Mouse (Mus musculus) liver, embryonic 13.5 days (tissue): ENCODE data around the gene Trak2. TPM values are rescaled to one million over a fixed set of nuclear protein-coding genes. Genes with fewer than 3 reads are reported as not detected.
"Not testable (repeated sequence)": the region's sequence is repeated elsewhere in the genome, so short reads cannot be mapped to it uniquely, and the experiment has no call there.

Experiments used
- ATAC-seq: fragments of 200-750 bp; cut with Nextera tagmentation; 2 replicates; pipeline ENCODE4 v1.8.0; 2017; ENCODE audit warnings: low read depth, mild to moderate bottlenecking, moderate number of reproducible peaks, moderate library complexity
- DNase-seq: peaks from one replicate; pipeline ENCODE4 v3.0.0; 2022
- H3K27ac ChIP-seq: fragments of 300-500 bp; sonication (generic); 2 replicates; pipeline ENCODE4 v1.5.1; 2015; ENCODE audit warnings: moderate library complexity, mild to moderate bottlenecking, inconsistent platforms
- H3K27me3 ChIP-seq: fragments of 300-500 bp; sonication (generic); 2 replicates; pipeline ENCODE4 v1.6.1; 2015; ENCODE audit warnings: mild to moderate bottlenecking, inconsistent platforms
- H3K36me3 ChIP-seq: fragments of 300-500 bp; sonication (generic); 2 replicates; pipeline ENCODE4 v1.6.1; 2015; ENCODE audit warnings: mild to moderate bottlenecking, inconsistent platforms
- H3K4me1 ChIP-seq: fragments of 300-500 bp; sonication (generic); replicated peaks from 2 replicates; pipeline ENCODE4 v1.6.1; 2015; ENCODE audit warnings: inconsistent platforms
- H3K4me2 ChIP-seq: fragments of 300-500 bp; sonication (generic); 2 replicates; pipeline ENCODE4 v1.6.1; 2015; ENCODE audit warnings: inconsistent platforms, mild to moderate bottlenecking, moderate library complexity
- H3K4me3 ChIP-seq: fragments of 300-500 bp; sonication (generic); replicated peaks from 2 replicates; pipeline ENCODE4 v1.5.1; 2015; ENCODE audit warnings: mild to moderate bottlenecking, inconsistent platforms
- H3K9ac ChIP-seq: fragments of 300-500 bp; sonication (generic); 2 replicates; pipeline ENCODE4 v1.6.1; 2015; ENCODE audit warnings: mild to moderate bottlenecking, inconsistent platforms
- H3K9me3 ChIP-seq: fragments of 300-500 bp; sonication (generic); replicated peaks from 2 replicates; pipeline ENCODE4 v1.6.1; 2016; ENCODE audit warnings: inconsistent platforms
- WGBS: fragments of 180-500 bp; shearing (Covaris S2); methylation state at CpG from one replicate; pipeline ENCODE4 v1.1.7; 2015; ENCODE audit not compliant: insufficient replicate concordance; 5-methylcytosine and 5-hydroxymethylcytosine counted together
- polyA plus RNA-seq: library from polyadenylated mRNA; unstranded; fragments of >200 nt; fragmentation: Nextera tagmentation; extraction: Ambion mirVana; gene quantifications from 2 replicates; pipeline ENCODE4 v1.2.1, GENCODE M21; 2015

Gene Trak2
- polyA plus RNA-seq, 1 experiment from 2014 or later: 41.5 TPM

- Histone ChIP-seq H3K36me3 (peaks cover 37% of the 10 kb centered on the region), H3K4me3 (no peak overlapping the region), H3K27ac (no peak overlapping the region), H3K27me3 (no peaks in the 10 kb centered on the region), H3K9ac (no peak overlapping the region), H3K4me2 (no peak overlapping the region), H3K9me3 (no peaks in the 10 kb centered on the region), H3K4me1 (no peaks in the 10 kb centered on the region)
- 94% methylated on average over 10 of the region's 10 CpGs for WGBS
- no peak for DNase-seq
- no peak for ATAC-seq
Measured at GRCm38 (mm10) chr1:58936746-58937605, 36.3 kb downstream of the Trak2 start.

- Histone ChIP-seq H3K4me2 (no peak overlapping the region), H3K36me3 (peaks cover 54% of the 10 kb centered on the region), H3K9ac (no peak overlapping the region), H3K4me1 (no peaks in the 10 kb centered on the region), H3K27ac (no peak overlapping the region), H3K9me3 (no peaks in the 10 kb centered on the region), H3K27me3 (no peaks in the 10 kb centered on the region), H3K4me3 (no peak overlapping the region)
- DNase-seq: no peak
- WGBS: 90% methylated on average over 5 of the region's 5 CpGs
- ATAC-seq: no peak
Measured at GRCm38 (mm10) chr1:58926664-58927063, 46.6 kb downstream of the Trak2 start.

GRCm38 (mm10) chr1:58917566-58917965 is 55.7 kb downstream of the Trak2 start:
- DNase-seq (no peak), ATAC-seq (no peak)
- no peak overlapping the region for H3K9ac ChIP-seq
- H3K27ac ChIP-seq: no peak overlapping the region
- no peaks in the 10 kb centered on the region for H3K27me3 ChIP-seq
- no peaks in the 10 kb centered on the region for H3K4me1 ChIP-seq
- H3K9me3 ChIP-seq: no peaks in the 10 kb centered on the region
- peaks cover 97% of the 10 kb centered on the region for H3K36me3 ChIP-seq
- no peak overlapping the region for H3K4me2 ChIP-seq
- WGBS: 81% methylated on average over 6 of the region's 6 CpGs
- no peak overlapping the region for H3K4me3 ChIP-seq

GRCm38 (mm10) chr1:58909636-58910272 is 63.5 kb downstream of the Trak2 start:
- no peaks in the 10 kb centered on the region for H3K4me1 ChIP-seq
- 93% methylated on average over 12 of the region's 12 CpGs for WGBS
- H3K9me3 ChIP-seq: no peaks in the 10 kb centered on the region
- H3K4me3 ChIP-seq: no peak overlapping the region
- H3K4me2 ChIP-seq: no peak overlapping the region
- H3K27me3 ChIP-seq: no peaks in the 10 kb centered on the region
- peaks cover 97% of the 10 kb centered on the region for H3K36me3 ChIP-seq
- ATAC-seq: no peak
- no peak overlapping the region for H3K27ac ChIP-seq
- no peak overlapping the region for H3K9ac ChIP-seq
- no peak for DNase-seq

- 85% methylated on average over 9 of the region's 9 CpGs for WGBS
- H3K4me2 ChIP-seq: no peak overlapping the region
- H3K9me3 ChIP-seq: no peaks in the 10 kb centered on the region
- ATAC-seq (no peak), DNase-seq (no peak)
- peaks cover 87% of the 10 kb centered on the region for H3K36me3 ChIP-seq
- no peak overlapping the region for H3K27ac ChIP-seq
- H3K4me3 ChIP-seq: no peak overlapping the region
- H3K27me3 ChIP-seq: no peaks in the 10 kb centered on the region
- H3K9ac ChIP-seq: no peak overlapping the region
- H3K4me1 ChIP-seq: no peaks in the 10 kb centered on the region
Measured at GRCm38 (mm10) chr1:58903681-58904080, 69.5 kb downstream of the Trak2 start.

- H3K4me1 ChIP-seq, DNase-seq, H3K27me3 ChIP-seq, H3K4me2 ChIP-seq, H3K4me3 ChIP-seq, H3K9ac ChIP-seq, H3K9me3 ChIP-seq, H3K27ac ChIP-seq: not testable (repeated sequence)
- 12% methylated on average over 3 of the region's 3 CpGs for WGBS
- peaks cover 30% of the 10 kb centered on the region for H3K36me3 ChIP-seq
- 0 out of 2 replicates have a peak, but pooled peaks have one; percentile 41 for ATAC-seq
Measured at GRCm38 (mm10) chr1:58897561-58897960, 75.7 kb downstream of the Trak2 start.

- WGBS: 70% methylated on average over 7 of the region's 8 CpGs
- H3K36me3 ChIP-seq, H3K27me3 ChIP-seq, H3K4me3 ChIP-seq, H3K9ac ChIP-seq, H3K4me1 ChIP-seq, ATAC-seq, H3K27ac ChIP-seq, H3K9me3 ChIP-seq, H3K4me2 ChIP-seq, DNase-seq: not testable (repeated sequence)
Measured at GRCm38 (mm10) chr1:58892386-58892785, 80.8 kb downstream of the Trak2 start.

GRCm38 (mm10) chr1:58891481-58892170 is 81.6 kb downstream of the Trak2 start:
- not testable (repeated sequence) for DNase-seq, H3K4me3 ChIP-seq, H3K27ac ChIP-seq, H3K9ac ChIP-seq, H3K4me2 ChIP-seq, H3K36me3 ChIP-seq, H3K27me3 ChIP-seq, ATAC-seq, H3K9me3 ChIP-seq, H3K4me1 ChIP-seq
- WGBS: 61% methylated on average over 2 of the region's 2 CpGs

- DNase-seq, H3K4me1 ChIP-seq, H3K4me3 ChIP-seq, H3K4me2 ChIP-seq, H3K27ac ChIP-seq, H3K36me3 ChIP-seq, H3K27me3 ChIP-seq, H3K9me3 ChIP-seq, ATAC-seq, H3K9ac ChIP-seq: not testable (repeated sequence)
- WGBS: 61% methylated on average over 4 of the region's 5 CpGs
Measured at GRCm38 (mm10) chr1:58890697-58891290, 82.4 kb downstream of the Trak2 start.

- H3K4me3 ChIP-seq: no peak overlapping the region
- no peak overlapping the region for H3K4me2 ChIP-seq
- ATAC-seq: no peak
- no peak overlapping the region for H3K27ac ChIP-seq
- H3K4me1 ChIP-seq: no peaks in the 10 kb centered on the region
- whole genome bisulfite sequencing: 48% methylated on average over 5 of the region's 5 CpGs
- no peaks in the 10 kb centered on the region for H3K27me3 ChIP-seq
- H3K9me3 ChIP-seq: no peaks in the 10 kb centered on the region
- H3K36me3 ChIP-seq: no peaks in the 10 kb centered on the region
- no peak overlapping the region for H3K9ac ChIP-seq
- DNase-seq: no peak
Measured at GRCm38 (mm10) chr1:58889826-58890546, 83.2 kb downstream of the Trak2 start.

GRCm38 (mm10) chr1:58885646-58886045 is 87.6 kb downstream of the Trak2 start:
- 64% methylated on average over 4 of the region's 4 CpGs for WGBS
- DNase-seq (no peak), ATAC-seq (no peak)
- Histone ChIP-seq H3K4me2 (no peak overlapping the region), H3K27ac (no peak overlapping the region), H3K9me3 (no peaks in the 10 kb centered on the region), H3K4me1 (no peaks in the 10 kb centered on the region), H3K9ac (no peak overlapping the region), H3K27me3 (no peaks in the 10 kb centered on the region), H3K4me3 (no peak overlapping the region), H3K36me3 (no peaks in the 10 kb centered on the region)
